Mouse (Mus musculus) forebrain, embryonic 10.5 days (tissue): ENCODE measurements around the gene Fzd2. TPM values are rescaled to one million over a fixed set of nuclear protein-coding genes. Genes with fewer than 3 reads are reported as not detected.

Experiments used
- polyA plus RNA-seq: library from polyadenylated mRNA; unstranded; fragments of >200 nt; fragmentation: Nextera tagmentation; extraction: Ambion mirVana; gene quantifications from 2 replicates; pipeline ENCODE4 v1.2.1, GENCODE M21; 2016

Fzd2 gene
- polyA plus RNA-seq, 1 experiment from 2014 or later = 39.2 TPM

Other genes with a start within 250 kb of the Fzd2 start
- gene Slc4a1, start 238.2 kb upstream of the Fzd2 start, polyA plus RNA-seq = 37.4 and 52.1 TPM in 2 replicates
- 10.5 and 13.5 TPM in 2 replicates for gene Rundc3a, start 211.0 kb upstream of the Fzd2 start, polyA plus RNA-seq
- 255 and 262 TPM in 2 replicates for gene Slc25a39, start 196.4 kb upstream of the Fzd2 start, polyA plus RNA-seq
- gene Grn, start 174.1 kb upstream of the Fzd2 start, polyA plus RNA-seq = 66.2 and 70.1 TPM in 2 replicates
- 2.2 and 2.8 TPM in 2 replicates for gene Fam171a2, start 156.7 kb upstream of the Fzd2 start, polyA plus RNA-seq
- 5.0 and 6.4 TPM in 2 replicates for gene Itga2b, start 134.3 kb upstream of the Fzd2 start, polyA plus RNA-seq
- gene Gpatch8, start 48.0 kb upstream of the Fzd2 start, polyA plus RNA-seq = 58.7 and 62.3 TPM in 2 replicates
- gene Gm11627, start 24.9 kb upstream of the Fzd2 start, polyA plus RNA-seq = 11.8 and 13.1 TPM in 2 replicates
- 0.10 and 0.15 TPM in 2 replicates for gene Meioc, start 59.3 kb downstream of the Fzd2 start, polyA plus RNA-seq
- 61.7 and 65.8 TPM in 2 replicates for gene Ccdc43, start 93.4 kb downstream of the Fzd2 start, polyA plus RNA-seq
- gene Adam11, start 157.0 kb downstream of the Fzd2 start, polyA plus RNA-seq = 11.7 and 13.2 TPM in 2 replicates
- gene Gjc1, start 215.3 kb downstream of the Fzd2 start, polyA plus RNA-seq = 86.0 and 87.4 TPM in 2 replicates
- gene Higd1b, start 231.5 kb downstream of the Fzd2 start, polyA plus RNA-seq = not detected in 2 replicates